Mouse (Mus musculus): ENCODE measurements at regions not wholly inside any gene's neighbourhood (a gene's known extent, or its start where the extent isn't known, plus 50 kb on each side); places are given as distances from the start of the nearest gene placed in this dataset.
A peak's percentile ranks its signal among the peaks of the same experiment; 100 is the strongest.

GRCm38 (mm10) chr2:179193507-179194160 lies 248.6 kb upstream of the Cdh4 start:
- Histone ChIP-seq H3K4me2 (replicated peaks; ENCODE audit: low read depth, low read length) (no peak overlapping the region), H3K36me3 (ENCODE audit: insufficient read depth, low read length) (no peaks in the 10 kb centered on the region), H3K4me1 (ENCODE audit: insufficient read depth, low read depth, low read length) (no peaks in the 10 kb centered on the region), H3K27ac (ENCODE audit: low read length) (no peak overlapping the region), H3K9me3 (ENCODE audit: low read length) (no peaks in the 10 kb centered on the region), H3K27me3 (replicated peaks; ENCODE audit: insufficient read depth, low read length) (no peaks in the 10 kb centered on the region), H3K9ac (replicated peaks; ENCODE audit: low read depth) (no peak overlapping the region), H3K4me3 (ENCODE audit: low read depth, low read length) (no peak overlapping the region)
- TF ChIP-seq CTCF (IDR thresholded peaks at IDR 0.05) (peak; percentile 80), EP300 (IDR thresholded peaks at IDR 0.05) (no peak)
- 26% methylated on average over 9 of the region's 9 CpGs for WGBS
- DNase-seq (ENCODE audit: low spot score), result peak; percentile 83
- peak; percentile 68 for ATAC-seq

- no peak for DNase-seq (ENCODE audit: low spot score)
- no peak overlapping the region for H3K9ac ChIP-seq (replicated peaks; ENCODE audit: low read depth)
- ATAC-seq, result no peak
- H3K4me2 ChIP-seq (replicated peaks; ENCODE audit: low read depth, low read length), result no peak overlapping the region
- 92% methylated on average over 1 of the region's 1 CpGs for WGBS
- no peaks in the 10 kb centered on the region for H3K9me3 ChIP-seq (ENCODE audit: low read length)
- no peaks in the 10 kb centered on the region for H3K27me3 ChIP-seq (replicated peaks; ENCODE audit: insufficient read depth, low read length)
- no peaks in the 10 kb centered on the region for H3K4me1 ChIP-seq (ENCODE audit: insufficient read depth, low read depth, low read length)
- no peak overlapping the region for H3K4me3 ChIP-seq (ENCODE audit: low read depth, low read length)
- TF ChIP-seq EP300 (IDR thresholded peaks at IDR 0.05) (no peak), CTCF (IDR thresholded peaks at IDR 0.05) (no peak)
- H3K36me3 ChIP-seq (ENCODE audit: insufficient read depth, low read length), result no peaks in the 10 kb centered on the region
- H3K27ac ChIP-seq (ENCODE audit: low read length), result no peak overlapping the region
These were observed 244.8 kb upstream of the Cdh4 start for GRCm38 (mm10) chr2:179197471-179197870.

DNA sequence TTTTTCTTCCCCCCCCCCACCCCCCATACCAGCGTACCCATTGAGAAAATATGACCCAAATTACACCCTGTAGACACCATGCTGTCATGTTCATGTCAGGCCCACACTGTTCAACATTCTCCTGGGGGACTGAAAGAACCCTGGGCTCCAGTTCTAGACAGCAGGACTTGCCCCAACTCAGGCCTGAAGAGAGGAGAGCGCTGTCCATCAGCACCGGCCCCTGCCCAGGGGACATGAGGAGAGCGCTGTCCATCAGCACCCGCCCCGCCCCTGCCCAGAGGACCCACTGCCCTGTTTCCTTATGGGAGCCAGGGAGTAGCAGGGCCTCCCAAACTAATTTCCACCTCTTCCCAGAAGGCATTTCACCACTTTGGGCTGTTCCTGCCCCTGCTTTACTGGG lies 241.7 kb upstream of the Cdh4 start:
- DNase-seq (ENCODE audit: low spot score), result peak; percentile 24
- Histone ChIP-seq H3K9me3 (ENCODE audit: low read length) (no peaks in the 10 kb centered on the region), H3K4me1 (ENCODE audit: insufficient read depth, low read depth, low read length) (no peaks in the 10 kb centered on the region), H3K9ac (replicated peaks; ENCODE audit: low read depth) (no peak overlapping the region), H3K27me3 (replicated peaks; ENCODE audit: insufficient read depth, low read length) (no peaks in the 10 kb centered on the region), H3K4me2 (replicated peaks; ENCODE audit: low read depth, low read length) (no peak overlapping the region), H3K4me3 (ENCODE audit: low read depth, low read length) (no peak overlapping the region), H3K36me3 (ENCODE audit: insufficient read depth, low read length) (no peaks in the 10 kb centered on the region), H3K27ac (ENCODE audit: low read length) (no peak overlapping the region)
- no peak for TF ChIP-seq CTCF (IDR thresholded peaks at IDR 0.05)
- no peak for TF ChIP-seq EP300 (IDR thresholded peaks at IDR 0.05)
- no peak for ATAC-seq
- 7% methylated on average over 6 of the region's 6 CpGs for WGBS

DNA sequence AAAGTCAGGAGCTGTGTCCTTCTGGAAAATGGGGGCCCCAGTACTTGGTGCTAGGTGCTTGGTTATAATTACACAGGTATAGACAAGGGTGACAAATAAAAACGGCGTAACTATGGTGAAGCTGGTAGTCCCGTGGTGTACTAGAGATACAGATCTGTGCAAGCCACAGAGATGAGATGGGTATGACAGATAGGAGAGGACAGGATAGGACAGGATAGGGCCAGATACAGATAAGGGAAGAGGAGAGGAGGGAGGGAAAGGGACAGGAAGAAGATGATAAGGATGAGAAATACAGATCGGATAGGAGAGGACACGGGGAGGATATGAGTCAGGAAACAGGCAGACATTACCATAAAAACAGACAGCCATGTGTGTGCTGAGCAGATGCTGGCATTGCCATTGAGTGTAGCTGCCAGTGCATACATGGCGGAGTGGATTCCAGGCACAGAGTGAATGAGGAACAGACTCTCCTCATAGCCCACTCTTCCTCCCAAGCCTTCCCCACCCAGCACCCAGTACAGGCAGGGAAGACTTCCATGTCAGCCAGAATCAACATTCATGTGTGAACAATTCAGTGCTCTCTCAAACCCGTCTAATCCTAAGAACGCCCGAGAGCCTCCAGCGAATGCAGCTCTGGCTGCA lies 231.9 kb upstream of the Cdh4 start:
- DNase-seq (ENCODE audit: low spot score) (no peak), ATAC-seq (no peak)
- H3K4me3 ChIP-seq (ENCODE audit: low read depth, low read length), result no peak overlapping the region
- H3K27me3 ChIP-seq (replicated peaks; ENCODE audit: insufficient read depth, low read length), result no peaks in the 10 kb centered on the region
- no peak overlapping the region for H3K27ac ChIP-seq (ENCODE audit: low read length)
- WGBS, result 80% methylated on average over 10 of the region's 10 CpGs
- H3K9me3 ChIP-seq (ENCODE audit: low read length), result no peaks in the 10 kb centered on the region
- H3K36me3 ChIP-seq (ENCODE audit: insufficient read depth, low read length), result no peaks in the 10 kb centered on the region
- H3K4me2 ChIP-seq (replicated peaks; ENCODE audit: low read depth, low read length), result no peak overlapping the region
- no peak for TF ChIP-seq EP300 (IDR thresholded peaks at IDR 0.05)
- H3K4me1 ChIP-seq (ENCODE audit: insufficient read depth, low read depth, low read length), result no peaks in the 10 kb centered on the region
- H3K9ac ChIP-seq (replicated peaks; ENCODE audit: low read depth), result no peak overlapping the region

- no peak overlapping the region for H3K9ac ChIP-seq (replicated peaks; ENCODE audit: low read depth)
- DNase-seq (ENCODE audit: low spot score), result no peak
- H3K4me3 ChIP-seq (ENCODE audit: low read depth, low read length), result no peak overlapping the region
- no peak for ATAC-seq
- no peaks in the 10 kb centered on the region for H3K4me1 ChIP-seq (ENCODE audit: insufficient read depth, low read depth, low read length)
- 51% methylated on average over 2 of the region's 2 CpGs for WGBS
- no peaks in the 10 kb centered on the region for H3K9me3 ChIP-seq (ENCODE audit: low read length)
- no peak overlapping the region for H3K27ac ChIP-seq (ENCODE audit: low read length)
- no peak overlapping the region for H3K4me2 ChIP-seq (replicated peaks; ENCODE audit: low read depth, low read length)
- no peaks in the 10 kb centered on the region for H3K27me3 ChIP-seq (replicated peaks; ENCODE audit: insufficient read depth, low read length)
- no peak for TF ChIP-seq EP300 (IDR thresholded peaks at IDR 0.05)
- TF ChIP-seq CTCF (IDR thresholded peaks at IDR 0.05), result no peak
- no peaks in the 10 kb centered on the region for H3K36me3 ChIP-seq (ENCODE audit: insufficient read depth, low read length)
These were observed 225.5 kb upstream of the Cdh4 start for GRCm38 (mm10) chr2:179216773-179217172.

GRCm38 (mm10) chr2:179228096-179228495 lies 214.1 kb upstream of the Cdh4 start:
- H3K4me3 ChIP-seq (ENCODE audit: low read depth, low read length), result no peak overlapping the region

More at GRCm38 (mm10) chr2:179228096-179228495, 214.1 kb upstream of the Cdh4 start:
- DNase-seq (ENCODE audit: low spot score) (no peak), ATAC-seq (no peak)
- H3K36me3 ChIP-seq (ENCODE audit: insufficient read depth, low read length), result no peaks in the 10 kb centered on the region
- no peak for TF ChIP-seq CTCF (IDR thresholded peaks at IDR 0.05)
- no peak for TF ChIP-seq EP300 (IDR thresholded peaks at IDR 0.05)
- H3K4me1 ChIP-seq (ENCODE audit: insufficient read depth, low read depth, low read length), result no peaks in the 10 kb centered on the region
- WGBS, result 75% methylated on average over 7 of the region's 7 CpGs
- no peak overlapping the region for H3K27ac ChIP-seq (ENCODE audit: low read length)
- no peaks in the 10 kb centered on the region for H3K9me3 ChIP-seq (ENCODE audit: low read length)
- no peak overlapping the region for H3K4me2 ChIP-seq (replicated peaks; ENCODE audit: low read depth, low read length)
- no peak overlapping the region for H3K9ac ChIP-seq (replicated peaks; ENCODE audit: low read depth)
- no peaks in the 10 kb centered on the region for H3K27me3 ChIP-seq (replicated peaks; ENCODE audit: insufficient read depth, low read length)
